Mouse (Mus musculus): Measurements from ENCODE around the gene Rtl6.

Gene Rtl6

DNA sequence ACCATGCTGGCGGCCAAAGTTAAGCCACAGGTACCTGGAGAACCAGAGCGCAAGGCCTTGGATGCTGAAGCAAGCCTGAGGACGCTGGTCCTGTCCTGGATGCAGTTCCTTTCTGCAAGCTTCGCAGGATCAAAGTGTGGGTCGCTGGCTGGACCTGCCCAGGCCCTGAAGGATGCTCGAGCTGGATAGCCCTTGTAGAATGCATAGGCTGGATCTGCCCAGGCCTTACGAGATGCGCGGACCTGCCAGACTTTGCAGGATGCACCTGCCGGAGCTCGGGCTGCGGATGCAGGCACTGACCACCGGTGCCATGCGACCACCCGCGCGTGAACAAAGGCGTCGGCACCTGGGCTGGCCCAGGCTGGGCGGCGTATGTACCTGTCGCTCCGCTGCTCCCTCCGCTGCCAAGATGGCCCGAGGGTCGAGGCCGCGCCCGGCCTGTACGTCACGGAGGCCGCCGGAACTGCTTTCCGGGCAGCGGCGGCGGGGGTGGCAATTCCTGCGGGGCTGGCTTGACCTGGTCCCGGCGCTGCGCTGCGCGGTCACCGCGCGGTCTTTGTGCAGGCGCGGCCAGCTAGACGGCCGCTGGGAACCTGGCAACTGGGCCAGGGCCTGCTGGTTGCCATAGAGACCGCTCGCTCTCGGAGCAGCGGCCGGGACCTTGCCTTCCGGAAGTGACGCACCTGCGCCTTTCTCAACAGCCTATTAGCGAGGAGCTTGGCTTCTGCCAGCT, at the start of gene Rtl6:
Rtl6 (minus strand) TSS at position 635 of the 733 bp plus-strand sequence.
- peak; percentile 92 to 96 for DNase-seq

- DNase-seq, result peak in 1 of 2 experiments; percentile 50
These were observed 45.8 kb upstream of the Rtl6 start for GRCm38 (mm10) chr15:84603267-84603963.

GRCm38 (mm10) chr15:84600977-84601595, 43.5 kb upstream of the Rtl6 start:
- DNase-seq, result no peak

- DNase-seq, result no peak
These were observed 41.3 kb upstream of the Rtl6 start for GRCm38 (mm10) chr15:84598911-84599310.

GRCm38 (mm10) chr15:84597816-84598215, 40.2 kb upstream of the Rtl6 start:
- no peak for DNase-seq

GRCm38 (mm10) chr15:84597021-84597420, 39.4 kb upstream of the Rtl6 start:
- no peak for DNase-seq

GRCm38 (mm10) chr15:84595241-84595945, 37.8 kb upstream of the Rtl6 start:
- no peak for DNase-seq

DNA sequence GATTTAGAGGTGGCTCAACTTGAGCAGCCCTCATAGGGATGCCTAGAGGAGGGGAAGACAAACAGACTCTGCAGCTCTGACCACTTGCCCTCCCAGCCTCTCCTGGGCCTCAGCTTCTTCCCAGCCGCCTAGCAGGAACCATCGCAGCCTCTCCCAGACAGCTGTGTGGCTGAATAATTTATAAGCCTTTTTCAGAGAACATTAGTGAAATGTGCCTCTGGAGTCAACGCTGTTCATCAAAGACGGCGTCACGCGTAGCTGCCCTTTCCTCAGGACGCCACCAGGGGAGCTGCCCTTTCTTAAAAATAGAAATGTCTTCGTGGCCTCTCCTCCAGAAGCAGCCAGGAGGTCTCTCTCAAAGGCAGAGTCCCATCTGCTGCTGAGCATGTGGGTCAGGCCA, 35.9 kb upstream of the Rtl6 start:
- DNase-seq, result no peak

- no peak for DNase-seq
These were observed 34.6 kb upstream of the Rtl6 start for GRCm38 (mm10) chr15:84592240-84592639.

DNA sequence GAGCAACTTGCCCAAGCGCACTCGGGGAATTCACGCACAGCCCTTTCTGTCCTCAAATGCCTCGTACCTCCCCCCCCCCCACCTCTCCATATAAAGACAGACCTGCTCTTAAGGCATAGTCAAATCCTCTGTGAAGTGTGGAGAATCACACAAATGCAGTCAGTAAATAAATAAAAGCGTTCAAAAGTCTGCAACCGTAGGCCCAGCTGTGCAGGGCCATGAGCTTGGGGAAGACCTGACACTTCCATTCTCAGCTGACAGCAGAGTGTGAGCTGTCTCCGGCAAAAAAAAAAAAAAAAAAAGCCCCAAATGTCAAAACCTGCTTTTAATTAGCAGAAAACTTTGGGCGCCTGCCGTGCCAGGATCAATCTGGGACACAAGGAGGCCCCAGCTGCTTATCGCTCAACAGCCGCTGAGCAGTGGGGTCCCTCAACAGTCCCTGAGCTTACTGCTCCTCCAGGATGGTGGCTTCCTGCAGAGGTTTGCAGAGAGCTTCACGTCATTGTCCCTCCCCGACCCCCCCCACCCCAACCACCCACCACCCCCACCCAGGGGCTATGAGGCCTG, 34.0 kb upstream of the Rtl6 start:
- DNase-seq, result no peak

DNA sequence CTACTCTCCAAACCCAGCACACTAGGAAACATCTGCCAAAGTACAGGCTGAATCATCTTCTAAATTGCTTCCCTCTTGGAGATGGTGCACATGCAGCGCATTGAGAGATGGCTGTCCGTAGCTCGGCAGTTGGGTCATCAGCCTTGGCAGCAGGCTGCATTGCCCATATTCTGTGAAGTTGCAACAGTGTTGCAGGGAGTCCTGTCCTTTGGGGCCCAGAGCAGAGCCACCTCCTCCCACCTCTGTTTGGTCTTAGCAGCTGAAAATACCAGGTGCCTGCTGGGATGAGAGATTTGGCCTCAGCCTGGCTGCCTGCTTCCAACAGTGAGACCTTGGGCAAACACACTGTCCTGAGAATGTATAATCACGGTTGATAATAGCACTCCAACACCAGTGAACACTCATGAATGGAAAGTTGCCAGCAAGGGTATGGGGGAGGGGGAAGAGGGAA, 30.8 kb upstream of the Rtl6 start:
- no peak for DNase-seq

DNA sequence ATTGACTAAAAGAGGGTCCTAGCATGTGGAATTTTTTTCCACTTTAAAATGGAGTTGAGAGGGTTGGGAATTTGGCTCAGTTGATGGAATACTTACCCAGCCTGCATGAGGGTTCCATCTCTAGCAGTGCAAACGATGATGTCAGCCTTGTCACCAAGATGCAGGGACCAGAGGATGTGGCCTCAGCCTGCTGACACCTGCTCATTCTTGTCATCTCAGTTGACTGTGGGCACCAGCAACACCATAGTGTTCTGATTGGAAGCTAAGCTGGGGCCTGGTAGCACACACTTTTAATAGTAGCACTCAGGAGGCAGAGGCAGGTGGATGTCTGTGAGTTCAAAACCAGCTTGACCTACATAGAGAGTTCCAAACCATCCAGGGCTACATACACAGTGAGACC, 21.0 kb upstream of the Rtl6 start:
- DNase-seq, result no peak

- no peak for DNase-seq
These were observed 19.4 kb upstream of the Rtl6 start for GRCm38 (mm10) chr15:84577019-84577418.

DNA sequence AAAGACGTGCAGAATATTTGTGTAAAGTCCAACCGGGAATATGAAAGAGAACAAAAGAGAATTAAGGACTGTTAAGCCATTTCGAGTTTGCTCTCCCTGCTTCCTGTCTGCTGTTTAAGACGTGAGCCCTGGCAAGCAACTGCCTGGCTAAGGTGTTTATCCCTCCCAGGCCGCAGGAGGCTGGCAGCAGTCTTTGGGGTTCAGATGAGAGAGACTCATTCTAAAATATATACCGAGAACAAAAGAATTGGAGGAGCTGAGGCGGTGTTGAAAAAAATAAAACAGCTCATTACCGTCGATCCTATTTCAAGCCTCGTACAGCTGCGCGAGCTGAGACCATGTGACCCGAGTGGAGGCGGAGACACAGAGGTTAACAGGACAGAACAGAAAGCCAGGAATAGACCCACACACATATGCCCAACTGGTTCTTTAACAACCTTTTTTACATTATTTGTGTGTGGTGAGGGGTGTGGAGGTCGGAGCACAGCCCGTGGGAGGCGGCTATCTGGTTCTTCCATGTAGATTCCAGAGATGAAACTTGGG, 9.0 kb upstream of the Rtl6 start:
- no peak for DNase-seq

GRCm38 (mm10) chr15:84561501-84561900, 3.9 kb upstream of the Rtl6 start:
- peak; percentile 44 to 53 for DNase-seq

DNA sequence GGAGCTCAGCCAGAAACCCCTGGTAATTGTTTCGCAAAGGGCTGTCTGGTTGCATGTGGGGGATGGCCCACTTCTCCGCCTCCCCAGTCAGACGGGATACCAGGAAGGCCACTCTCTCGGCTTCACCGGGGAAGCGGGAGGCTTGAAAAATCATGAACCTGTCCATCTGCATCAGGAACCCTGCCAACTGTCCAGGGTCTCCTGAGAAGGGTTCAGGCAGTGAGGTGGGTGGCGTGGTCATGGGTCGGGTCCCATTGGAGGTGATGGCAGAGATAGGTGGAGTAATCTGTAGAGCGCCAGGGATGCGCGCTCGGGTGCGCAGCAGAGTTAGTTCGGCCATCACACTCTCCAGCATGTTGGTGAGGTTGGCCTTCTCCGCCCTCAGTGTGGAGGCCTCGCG, 949 bp downstream of the Rtl6 start:
- DNase-seq, result no peak

GRCm38 (mm10) chr15:84551065-84551464, 6.6 kb downstream of the Rtl6 start:
- no peak for DNase-seq

DNA sequence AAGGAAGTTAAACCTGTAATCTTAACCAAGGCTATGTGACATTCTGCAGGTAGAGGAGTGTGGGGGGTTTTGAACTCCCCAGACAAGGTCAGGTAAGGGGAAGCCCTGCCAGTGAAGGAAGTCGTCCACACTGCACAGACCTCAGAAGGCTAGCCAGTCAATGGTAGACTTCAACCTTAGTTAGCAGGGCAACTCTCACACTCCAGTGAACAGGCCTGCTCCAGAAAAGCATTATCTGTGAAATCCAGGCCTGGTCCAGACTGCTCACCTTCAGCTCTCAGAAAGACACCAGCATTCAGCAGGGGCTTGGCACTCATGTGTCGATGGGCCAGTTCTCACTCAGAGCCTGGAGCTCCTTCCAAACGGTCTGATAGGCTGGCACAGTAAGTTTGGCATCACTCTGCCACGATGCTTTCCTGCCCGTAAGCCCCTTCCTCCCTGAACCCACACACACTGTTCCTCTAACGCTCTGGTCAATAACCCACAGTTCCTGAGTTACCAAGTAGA, 8.3 kb downstream of the Rtl6 start:
- peak; percentile 37 to 56 for DNase-seq

- no peak for DNase-seq
These were observed 11.6 kb downstream of the Rtl6 start for GRCm38 (mm10) chr15:84546028-84546427.

- DNase-seq, result peak; percentile 11 to 57
These were observed 16.4 kb downstream of the Rtl6 start for GRCm38 (mm10) chr15:84541175-84541574.

DNA sequence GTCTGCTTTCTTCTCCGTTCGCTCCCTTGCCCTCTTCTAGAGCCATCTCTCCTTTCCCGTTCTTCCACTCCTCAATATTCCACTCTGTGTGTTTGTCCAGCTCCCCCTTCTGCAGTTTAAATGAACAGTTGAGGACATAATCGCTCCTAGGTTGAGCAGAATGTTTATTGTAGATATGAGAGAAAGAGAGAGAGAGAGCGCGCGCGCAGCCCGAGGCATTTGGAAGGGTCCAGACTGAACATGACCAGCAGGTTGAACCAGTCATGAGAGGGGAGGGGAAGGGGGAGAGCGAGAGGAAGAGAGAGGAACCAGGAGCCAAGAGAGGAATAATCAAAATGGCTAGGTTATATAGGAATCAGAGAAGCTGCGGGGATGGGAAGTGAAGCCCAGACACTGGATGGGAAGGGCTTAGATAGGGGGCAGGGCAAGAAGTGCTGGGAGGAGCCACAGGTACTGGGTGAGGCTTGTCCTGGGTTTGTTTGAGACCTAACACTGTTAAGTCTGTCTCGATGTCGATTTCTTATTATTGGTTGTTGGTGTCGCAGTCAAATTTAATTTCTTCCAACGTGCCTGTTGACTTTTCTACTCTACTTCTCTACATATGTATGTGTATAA, 18.5 kb downstream of the Rtl6 start:
- no peak for DNase-seq

DNA sequence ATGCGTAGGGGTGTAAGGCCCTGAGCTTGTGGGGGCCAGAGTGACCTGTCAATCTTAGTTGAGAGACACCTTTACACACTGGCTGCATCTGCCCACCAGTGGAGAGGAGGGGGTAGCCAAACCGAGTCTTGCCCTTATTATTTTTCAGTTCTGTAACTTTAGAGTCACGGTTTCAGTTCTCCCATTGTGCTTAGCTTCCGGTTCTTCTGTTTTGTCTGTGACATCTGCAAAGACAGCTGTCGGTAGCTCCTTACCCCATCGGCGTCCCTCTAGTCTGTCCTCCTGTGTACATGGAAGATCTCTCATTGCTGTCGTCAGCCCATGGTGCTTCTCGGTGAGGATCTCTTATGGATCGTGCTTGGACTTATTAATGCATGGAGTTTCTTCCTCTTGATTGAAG, 20.5 kb downstream of the Rtl6 start:
- no peak for DNase-seq

Measured in kidney, postnatal 25 days (tissue).